Mouse (Mus musculus): ENCODE measurements around the gene Myom1. TPM values are rescaled to one million over a fixed set of nuclear protein-coding genes. Genes with fewer than 3 reads are reported as not detected.

The Myom1 gene
- polyA plus RNA-seq, 1 experiment from 2014 or later = 5.9 TPM

GRCm38 (mm10) chr17:71002744-71003094 lies 286 bp downstream of the Myom1 start, which contains the start of gene Myl12a:
TSS of gene Myl12a (minus strand) at chr17:71002878.
- 6% methylated on average over 14 of the region's 14 CpGs for WGBS
- Histone ChIP-seq H3K27me3 (ENCODE audit: control insufficient read depth, insufficient read depth, low read length) (no peaks in the 10 kb centered on the region), H3K4me2 (ENCODE audit: low read depth, low read length) (peak within 1 kb of the TSS; percentile 38), H3K4me3 (ENCODE audit: low read depth, low read length) (peak within 1 kb of the TSS; percentile 91), H3K9me3 (replicated peaks; ENCODE audit: control insufficient read depth, low read length) (no peaks in the 10 kb centered on the region), H3K4me1 (ENCODE audit: control insufficient read depth, insufficient read depth, low read length) (no peaks in the 10 kb centered on the region), H3K27ac (replicated peaks; ENCODE audit: low read depth, low read length) (peak within 1 kb of the TSS; percentile 99), H3K36me3 (replicated peaks; ENCODE audit: control insufficient read depth, insufficient read depth, low read depth, low read length) (no peaks in the 10 kb centered on the region), H3K9ac (replicated peaks; ENCODE audit: low read length) (peak within 1 kb of the TSS; percentile 95)
- ATAC-seq (replicated peaks; ENCODE audit: insufficient number of reproducible peaks, low FRiP score, low TSS enrichment, low read depth) (peak; percentile 36), DNase-seq (ENCODE audit: low spot score) (peak; percentile 68)

- H3K4me3 ChIP-seq (ENCODE audit: low read depth, low read length) = no peak overlapping the region
Measured at GRCm38 (mm10) chr17:71003112-71003511, 679 bp downstream of the Myom1 start.

GRCm38 (mm10) chr17:71003721-71004120 lies 1.3 kb downstream of the Myom1 start:
- WGBS = 81% methylated on average over 2 of the region's 2 CpGs
- no peak overlapping the region; the same call in 1 of the 2 replicates for H3K27ac ChIP-seq (replicated peaks; ENCODE audit: low read depth, low read length)
- DNase-seq (ENCODE audit: low spot score) = no peak

More at GRCm38 (mm10) chr17:71003112-71003511, 679 bp downstream of the Myom1 start:
- Histone ChIP-seq H3K4me2 (ENCODE audit: low read depth, low read length) (no peak overlapping the region), H3K9me3 (replicated peaks; ENCODE audit: control insufficient read depth, low read length) (no peaks in the 10 kb centered on the region), H3K27ac (replicated peaks; ENCODE audit: low read depth, low read length) (peak overlapping the region; percentile 99), H3K36me3 (replicated peaks; ENCODE audit: control insufficient read depth, insufficient read depth, low read depth, low read length) (no peaks in the 10 kb centered on the region), H3K27me3 (ENCODE audit: control insufficient read depth, insufficient read depth, low read length) (no peaks in the 10 kb centered on the region), H3K9ac (replicated peaks; ENCODE audit: low read length) (no peak overlapping the region), H3K4me1 (ENCODE audit: control insufficient read depth, insufficient read depth, low read length) (no peaks in the 10 kb centered on the region)
- 52% methylated on average over 4 of the region's 4 CpGs for WGBS
- ATAC-seq (replicated peaks; ENCODE audit: insufficient number of reproducible peaks, low FRiP score, low TSS enrichment, low read depth) = no peak
- no peak for DNase-seq (ENCODE audit: low spot score)

GRCm38 (mm10) chr17:71004186-71004960 lies 1.9 kb downstream of the Myom1 start:
- no peaks in the 10 kb centered on the region for H3K4me1 ChIP-seq (ENCODE audit: control insufficient read depth, insufficient read depth, low read length)
- no peak overlapping the region for H3K9ac ChIP-seq (replicated peaks; ENCODE audit: low read length)
- no peak overlapping the region for H3K4me2 ChIP-seq (ENCODE audit: low read depth, low read length)
- DNase-seq (ENCODE audit: low spot score) (no peak), ATAC-seq (replicated peaks; ENCODE audit: insufficient number of reproducible peaks, low FRiP score, low TSS enrichment, low read depth) (no peak)
- H3K4me3 ChIP-seq (ENCODE audit: low read depth, low read length) = no peak overlapping the region
- H3K9me3 ChIP-seq (replicated peaks; ENCODE audit: control insufficient read depth, low read length) = no peaks in the 10 kb centered on the region
- H3K36me3 ChIP-seq (replicated peaks; ENCODE audit: control insufficient read depth, insufficient read depth, low read depth, low read length) = no peaks in the 10 kb centered on the region
- WGBS = 92% methylated on average over 10 of the region's 10 CpGs
- H3K27ac ChIP-seq (replicated peaks; ENCODE audit: low read depth, low read length) = no peak overlapping the region
- H3K27me3 ChIP-seq (ENCODE audit: control insufficient read depth, insufficient read depth, low read length) = no peaks in the 10 kb centered on the region

More at GRCm38 (mm10) chr17:71003721-71004120, 1.3 kb downstream of the Myom1 start:
- ATAC-seq (replicated peaks; ENCODE audit: insufficient number of reproducible peaks, low FRiP score, low TSS enrichment, low read depth) = no peak
- H3K4me3 ChIP-seq (ENCODE audit: low read depth, low read length) = no peak overlapping the region
- no peaks in the 10 kb centered on the region for H3K9me3 ChIP-seq (replicated peaks; ENCODE audit: control insufficient read depth, low read length)
- H3K36me3 ChIP-seq (replicated peaks; ENCODE audit: control insufficient read depth, insufficient read depth, low read depth, low read length) = no peaks in the 10 kb centered on the region
- H3K27me3 ChIP-seq (ENCODE audit: control insufficient read depth, insufficient read depth, low read length) = no peaks in the 10 kb centered on the region
- no peak overlapping the region for H3K9ac ChIP-seq (replicated peaks; ENCODE audit: low read length)
- H3K4me1 ChIP-seq (ENCODE audit: control insufficient read depth, insufficient read depth, low read length) = no peaks in the 10 kb centered on the region
- H3K4me2 ChIP-seq (ENCODE audit: low read depth, low read length) = no peak overlapping the region

- no peaks in the 10 kb centered on the region for H3K9me3 ChIP-seq (replicated peaks; ENCODE audit: control insufficient read depth, low read length)
- H3K4me1 ChIP-seq (ENCODE audit: control insufficient read depth, insufficient read depth, low read length) = no peaks in the 10 kb centered on the region
- no peak overlapping the region for H3K9ac ChIP-seq (replicated peaks; ENCODE audit: low read length)
- no peak for ATAC-seq (replicated peaks; ENCODE audit: insufficient number of reproducible peaks, low FRiP score, low TSS enrichment, low read depth)
- no peak overlapping the region for H3K4me3 ChIP-seq (ENCODE audit: low read depth, low read length)
- no peak overlapping the region for H3K4me2 ChIP-seq (ENCODE audit: low read depth, low read length)
- no peaks in the 10 kb centered on the region for H3K36me3 ChIP-seq (replicated peaks; ENCODE audit: control insufficient read depth, insufficient read depth, low read depth, low read length)
- no peak overlapping the region for H3K27ac ChIP-seq (replicated peaks; ENCODE audit: low read depth, low read length)
- no peak for DNase-seq (ENCODE audit: low spot score)
- 86% methylated on average over 5 of the region's 5 CpGs for WGBS
- no peaks in the 10 kb centered on the region for H3K27me3 ChIP-seq (ENCODE audit: control insufficient read depth, insufficient read depth, low read length)
Measured at GRCm38 (mm10) chr17:71006976-71007375, 4.5 kb downstream of the Myom1 start.

GRCm38 (mm10) chr17:71008676-71009075 lies 6.2 kb downstream of the Myom1 start:
- H3K27ac ChIP-seq (replicated peaks; ENCODE audit: low read depth, low read length) = no peak overlapping the region
- no peak overlapping the region for H3K9ac ChIP-seq (replicated peaks; ENCODE audit: low read length)
- DNase-seq (ENCODE audit: low spot score) = no peak
- no peak overlapping the region for H3K4me2 ChIP-seq (ENCODE audit: low read depth, low read length)
- no peaks in the 10 kb centered on the region for H3K4me1 ChIP-seq (ENCODE audit: control insufficient read depth, insufficient read depth, low read length)
- ATAC-seq (replicated peaks; ENCODE audit: insufficient number of reproducible peaks, low FRiP score, low TSS enrichment, low read depth) = no peak
- WGBS = 86% methylated on average over 3 of the region's 3 CpGs
- H3K4me3 ChIP-seq (ENCODE audit: low read depth, low read length) = no peak overlapping the region
- no peaks in the 10 kb centered on the region for H3K9me3 ChIP-seq (replicated peaks; ENCODE audit: control insufficient read depth, low read length)
- no peaks in the 10 kb centered on the region for H3K27me3 ChIP-seq (ENCODE audit: control insufficient read depth, insufficient read depth, low read length)
- no peaks in the 10 kb centered on the region for H3K36me3 ChIP-seq (replicated peaks; ENCODE audit: control insufficient read depth, insufficient read depth, low read depth, low read length)

GRCm38 (mm10) chr17:71009751-71010150 lies 7.3 kb downstream of the Myom1 start:
- Histone ChIP-seq H3K27me3 (ENCODE audit: control insufficient read depth, insufficient read depth, low read length) (no peaks in the 10 kb centered on the region), H3K4me3 (ENCODE audit: low read depth, low read length) (no peak overlapping the region), H3K27ac (replicated peaks; ENCODE audit: low read depth, low read length) (no peak overlapping the region), H3K4me2 (ENCODE audit: low read depth, low read length) (no peak overlapping the region), H3K9ac (replicated peaks; ENCODE audit: low read length) (no peak overlapping the region), H3K4me1 (ENCODE audit: control insufficient read depth, insufficient read depth, low read length) (no peaks in the 10 kb centered on the region), H3K9me3 (replicated peaks; ENCODE audit: control insufficient read depth, low read length) (no peaks in the 10 kb centered on the region), H3K36me3 (replicated peaks; ENCODE audit: control insufficient read depth, insufficient read depth, low read depth, low read length) (no peaks in the 10 kb centered on the region)
- DNase-seq (ENCODE audit: low spot score) (no peak), ATAC-seq (replicated peaks; ENCODE audit: insufficient number of reproducible peaks, low FRiP score, low TSS enrichment, low read depth) (no peak)
- WGBS = 55% methylated on average over 1 of the region's 1 CpGs

GRCm38 (mm10) chr17:71010646-71011242 lies 8.3 kb downstream of the Myom1 start:
- Histone ChIP-seq H3K9me3 (replicated peaks; ENCODE audit: control insufficient read depth, low read length) (no peaks in the 10 kb centered on the region), H3K36me3 (replicated peaks; ENCODE audit: control insufficient read depth, insufficient read depth, low read depth, low read length) (no peaks in the 10 kb centered on the region), H3K27me3 (ENCODE audit: control insufficient read depth, insufficient read depth, low read length) (no peaks in the 10 kb centered on the region), H3K4me3 (ENCODE audit: low read depth, low read length) (no peak overlapping the region), H3K4me2 (ENCODE audit: low read depth, low read length) (no peak overlapping the region), H3K4me1 (ENCODE audit: control insufficient read depth, insufficient read depth, low read length) (no peaks in the 10 kb centered on the region), H3K9ac (replicated peaks; ENCODE audit: low read length) (no peak overlapping the region), H3K27ac (replicated peaks; ENCODE audit: low read depth, low read length) (no peak overlapping the region)
- ATAC-seq (replicated peaks; ENCODE audit: insufficient number of reproducible peaks, low FRiP score, low TSS enrichment, low read depth) (no peak), DNase-seq (ENCODE audit: low spot score) (no peak)
- WGBS = 62% methylated on average over 7 of the region's 7 CpGs

Measured in embryonic facial prominence, embryonic 11.5 days (tissue).